Mouse (Mus musculus) liver, embryonic 14.5 days (tissue): ENCODE measurements around the gene Hormad1. TPM values are rescaled to one million over a fixed set of nuclear protein-coding genes. Genes with fewer than 3 reads are reported as not detected.

Experiments used
- ATAC-seq: fragments of 200-750 bp; cut with Nextera tagmentation; 2 replicates; pipeline ENCODE4 v1.8.0; 2017; ENCODE audit warnings: moderate number of reproducible peaks, mild to moderate bottlenecking, moderate library complexity; ENCODE audit not compliant: insufficient read depth
- DNase-seq, 3 experiments: peaks; one replicate each; pipeline ENCODE4 v3.0.0-alpha.2; 2012 to 2013; ENCODE audit warnings: low read depth in 3 of 3, low spot score in 3 of 3
- H3K27ac ChIP-seq: fragments of 300-500 bp; sonication (generic); 2 replicates; pipeline ENCODE4 v1.5.1; 2014; ENCODE audit warnings: moderate library complexity, mild to moderate bottlenecking, control low read depth, inconsistent platforms
- H3K27me3 ChIP-seq: fragments of 300-500 bp; sonication (generic); 2 replicates; pipeline ENCODE4 v1.6.1; 2014; ENCODE audit warnings: mild to moderate bottlenecking, low read length, moderate library complexity; ENCODE audit not compliant: control insufficient read depth, insufficient read depth
- H3K36me3 ChIP-seq: fragments of 300-500 bp; sonication (generic); replicated peaks from 2 replicates; pipeline ENCODE4 v1.6.1; 2014; ENCODE audit warnings: low read depth; ENCODE audit not compliant: control insufficient read depth, insufficient read depth
- H3K4me1 ChIP-seq, 2 experiments: fragments of 200-500 bp in 1 of 2; fragments of 300-500 bp in 1 of 2; sonication (generic) in 1 of 2; replicated peaks; 2 replicates each; pipeline ENCODE4 v1.6.1; 2012 to 2014; ENCODE audit warnings: antibody characterized with exemption in 1 of 2, inconsistent platforms in 1 of 2, low read length in 1 of 2; ENCODE audit not compliant: control insufficient read depth in 2 of 2, insufficient read depth in 2 of 2
- H3K4me2 ChIP-seq: fragments of 300-500 bp; sonication (generic); 2 replicates; pipeline ENCODE4 v1.6.1; 2014; ENCODE audit warnings: low read depth, mild to moderate bottlenecking, control low read depth, moderate library complexity
- H3K4me3 ChIP-seq, 2 experiments: fragments of 200-500 bp in 1 of 2; fragments of 300-500 bp in 1 of 2; sonication (generic) in 1 of 2; 2 replicates each; pipeline ENCODE4 v1.5.1; 2012 to 2014; ENCODE audit warnings: low read depth in 2 of 2, low read length in 2 of 2, mild to moderate bottlenecking in 2 of 2, control low read depth in 1 of 2, inconsistent platforms in 1 of 2, moderate library complexity in 1 of 2; ENCODE audit not compliant: insufficient read depth in 1 of 2
- H3K9ac ChIP-seq: fragments of 300-500 bp; sonication (generic); replicated peaks from 2 replicates; pipeline ENCODE4 v1.6.1; 2014; ENCODE audit warnings: mild to moderate bottlenecking, control low read depth, moderate library complexity
- H3K9me3 ChIP-seq: fragments of 300-500 bp; sonication (generic); 2 replicates; pipeline ENCODE4 v1.6.1; 2016; ENCODE audit warnings: low read length, mixed read lengths; ENCODE audit not compliant: control insufficient read depth
- CTCF ChIP-seq: IDR thresholded peaks from 2 replicates; pipeline ENCODE4 v1.5.1; 2016; ENCODE audit warnings: antibody characterized with exemption, low read depth, control low read depth
- EP300 ChIP-seq: IDR thresholded peaks from 2 replicates; pipeline ENCODE4 v1.6.1; 2016; ENCODE audit warnings: antibody characterized with exemption, low read depth
- WGBS: fragments of 180-500 bp; shearing (Covaris S2); extraction: QIAGEN DNeasy Blood & Tissue Kit; methylation state at CpG from one replicate; pipeline ENCODE4 v1.1.7; 2014; ENCODE audit not compliant: insufficient replicate concordance; 5-methylcytosine and 5-hydroxymethylcytosine counted together
- polyA plus RNA-seq, 2 experiments: library from polyadenylated mRNA; depleted of rRNA in 1 of 2; stranded (reverse) in 1 of 2; unstranded in 1 of 2; fragments of >200 nt; fragmentation: Nextera tagmentation in 1 of 2; extraction: Ambion mirVana in 1 of 2; gene quantifications; 2 replicates each; pipeline versions ENCODE4 v1.2.1 to v1.2.3; 2012 to 2014

Gene Hormad1
- polyA plus RNA-seq, 2 experiments: 0.06 TPM; not detected in 1

DNA sequence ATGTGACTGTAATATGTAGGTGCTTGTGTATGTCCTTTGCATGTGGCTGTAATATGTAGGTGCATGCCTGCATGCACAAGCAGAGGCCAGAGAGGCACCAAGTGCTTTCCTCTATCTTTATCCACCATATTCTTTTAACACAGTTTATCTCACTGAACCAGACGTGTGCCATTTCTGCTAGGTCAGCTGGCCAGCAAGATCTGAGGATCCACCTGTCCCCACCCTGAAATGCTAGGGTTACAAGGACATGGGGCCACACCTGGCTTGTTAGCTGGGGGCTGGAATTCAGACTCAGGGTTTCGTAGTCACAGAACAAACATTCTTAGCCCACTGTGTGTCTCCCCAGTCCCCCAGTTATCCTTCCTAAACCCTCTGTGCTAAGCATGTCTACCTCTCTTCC lies 40.2 kb upstream of the Hormad1 start:
- ATAC-seq: peak; percentile 85
- Histone ChIP-seq H3K27ac (peak overlapping the region; percentile 98), H3K4me1 (peaks cover 66 to 70% of the 10 kb centered on the region in 2 experiments), H3K4me2 (peak overlapping the region; percentile 71), H3K4me3 (peak overlapping the region in 1 of 2 experiments; percentile 20; a peak in 1 of 4 replicates), H3K9ac (peak overlapping the region; percentile 71), H3K9me3 (no peaks in the 10 kb centered on the region), H3K36me3 (no peaks in the 10 kb centered on the region), H3K27me3 (no peaks in the 10 kb centered on the region)
- peak; percentile 92 to 95 (median 94) for DNase-seq
- TF ChIP-seq EP300 (peak; percentile 99), CTCF (peak; percentile 28; the same call in 1 of the 2 replicates)
- 14% methylated on average over 2 of the region's 2 CpGs for WGBS

DNA sequence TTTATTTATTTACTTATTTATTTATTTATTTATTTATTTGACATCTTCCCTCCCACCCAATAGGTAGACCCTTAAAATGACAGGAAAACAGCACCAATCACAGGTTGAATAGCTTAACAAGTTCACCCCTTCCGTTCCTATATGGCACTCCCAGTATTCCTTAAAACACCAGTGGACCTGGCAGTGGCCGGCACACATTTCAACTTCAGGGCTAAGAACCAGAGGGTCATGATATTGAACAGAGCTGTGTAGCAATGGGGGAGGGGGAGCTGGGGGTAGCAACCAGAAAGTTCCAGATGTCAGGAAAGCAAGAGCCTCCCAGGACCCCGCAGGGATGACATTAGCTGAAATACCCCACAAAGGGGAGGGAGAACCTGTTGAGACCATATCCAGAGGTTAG lies 39.4 kb upstream of the Hormad1 start:
- no peak for ATAC-seq
- Histone ChIP-seq H3K27me3 (no peaks in the 10 kb centered on the region), H3K36me3 (no peaks in the 10 kb centered on the region), H3K4me1 (peaks cover 66 to 70% of the 10 kb centered on the region in 2 experiments), H3K27ac (peak overlapping the region; percentile 47), H3K4me2 (0 out of 2 replicates have a peak overlapping the region, but pooled peaks have one; percentile 3), H3K9ac (peak overlapping the region; percentile 57), H3K4me3 (no peak overlapping the region), H3K9me3 (no peaks in the 10 kb centered on the region)
- DNase-seq: no peak
- 74% methylated on average over 3 of the region's 3 CpGs for WGBS
- TF ChIP-seq EP300 (no peak), CTCF (no peak)

GRCm38 (mm10) chr3:95521168-95521567 lies 38.3 kb upstream of the Hormad1 start:
- no peaks in the 10 kb centered on the region for H3K27me3 ChIP-seq
- H3K4me2 ChIP-seq: no peak overlapping the region
- peaks cover 58 to 64% of the 10 kb centered on the region in 2 experiments for H3K4me1 ChIP-seq
- no peaks in the 10 kb centered on the region for H3K9me3 ChIP-seq
- 40% methylated on average over 10 of the region's 10 CpGs for WGBS
- ATAC-seq: no peak
- no peak overlapping the region for H3K4me3 ChIP-seq
- no peak for DNase-seq
- no peak for TF ChIP-seq CTCF
- no peak for TF ChIP-seq EP300
- peak overlapping the region; percentile 47 for H3K27ac ChIP-seq
- H3K36me3 ChIP-seq: no peaks in the 10 kb centered on the region
- H3K9ac ChIP-seq: 0 out of 2 replicates have a peak overlapping the region, but pooled peaks have one; percentile 57

- WGBS: 12% methylated on average over 3 of the region's 3 CpGs
- H3K4me3 ChIP-seq: no peak overlapping the region
- H3K4me2 ChIP-seq: no peak overlapping the region
- H3K4me1 ChIP-seq: peaks cover 35 to 44% of the 10 kb centered on the region in 2 experiments
- no peaks in the 10 kb centered on the region for H3K9me3 ChIP-seq
- no peaks in the 10 kb centered on the region for H3K27me3 ChIP-seq
- DNase-seq (no peak), ATAC-seq (no peak)
- TF ChIP-seq CTCF: no peak
- no peak for TF ChIP-seq EP300
- 0 out of 2 replicates have a peak overlapping the region, but pooled peaks have one; percentile 32 for H3K9ac ChIP-seq
- H3K36me3 ChIP-seq: no peaks in the 10 kb centered on the region
- H3K27ac ChIP-seq: peak overlapping the region; percentile 12
Measured at GRCm38 (mm10) chr3:95523662-95524061, 35.8 kb upstream of the Hormad1 start.

- ATAC-seq: no peak
- no peak overlapping the region for H3K27ac ChIP-seq
- DNase-seq: no peak
- peaks cover 27 to 35% of the 10 kb centered on the region in 2 experiments for H3K4me1 ChIP-seq
- H3K9me3 ChIP-seq: no peaks in the 10 kb centered on the region
- H3K9ac ChIP-seq: no peak overlapping the region; the same call in 1 of the 2 replicates
- H3K4me2 ChIP-seq: no peak overlapping the region
- no peaks in the 10 kb centered on the region for H3K36me3 ChIP-seq
- TF ChIP-seq CTCF (no peak), EP300 (no peak)
- H3K27me3 ChIP-seq: no peaks in the 10 kb centered on the region
- WGBS: 64% methylated on average over 2 of the region's 2 CpGs
- H3K4me3 ChIP-seq: no peak overlapping the region
Measured at GRCm38 (mm10) chr3:95524673-95525072, 34.8 kb upstream of the Hormad1 start.
